Mouse (Mus musculus) 3T3-L1 (cell line): Measurements from ENCODE around the gene Cnn2.
A peak's percentile ranks its signal among the peaks of the same experiment; 100 is the strongest.
"Not testable (repeated sequence)": the region's sequence is repeated elsewhere in the genome, so short reads cannot be mapped to it uniquely, and the experiment has no call there.

Source experiments
- DNase-seq: peaks from one replicate; pipeline ENCODE4 v3.0.0-alpha.2; 2015; ENCODE audit warnings: low read depth, low spot score

Cnn2 gene

GRCm38 (mm10) chr10:79988506-79989271 lies at the start of gene Cnn2:
Gene Cnn2, plus strand, starts transcription at chr10:79988584.
- peak; percentile 64 for DNase-seq

- DNase-seq: no peak
These were observed 47.6 kb upstream of the Cnn2 start for GRCm38 (mm10) chr10:79940749-79941148.

GRCm38 (mm10) chr10:79942988-79943387 lies 45.4 kb upstream of the Cnn2 start:
- no peak for DNase-seq

GRCm38 (mm10) chr10:79943471-79943901 lies 44.9 kb upstream of the Cnn2 start:
- no peak for DNase-seq

GRCm38 (mm10) chr10:79945507-79946234 lies 42.7 kb upstream of the Cnn2 start:
- no peak for DNase-seq

- DNase-seq: no peak
These were observed 41.5 kb upstream of the Cnn2 start for GRCm38 (mm10) chr10:79946752-79947322.

- DNase-seq: no peak
These were observed 40.9 kb upstream of the Cnn2 start for GRCm38 (mm10) chr10:79947502-79947901.

GRCm38 (mm10) chr10:79949873-79950272 lies 38.5 kb upstream of the Cnn2 start:
- DNase-seq: no peak

- peak; percentile 74 for DNase-seq
These were observed 37.7 kb upstream of the Cnn2 start for GRCm38 (mm10) chr10:79950661-79951060.

- no peak for DNase-seq
These were observed 34.4 kb upstream of the Cnn2 start for GRCm38 (mm10) chr10:79953946-79954345.

- DNase-seq: no peak
These were observed 32.7 kb upstream of the Cnn2 start for GRCm38 (mm10) chr10:79955691-79956090.

- DNase-seq: no peak
These were observed 31.7 kb upstream of the Cnn2 start for GRCm38 (mm10) chr10:79956643-79957154.

- DNase-seq: peak; percentile 85
These were observed 30.1 kb upstream of the Cnn2 start for GRCm38 (mm10) chr10:79958140-79958816.

GRCm38 (mm10) chr10:79959412-79959811 lies 29.0 kb upstream of the Cnn2 start:
- not testable (repeated sequence) for DNase-seq

GRCm38 (mm10) chr10:79959847-79960601 lies 28.4 kb upstream of the Cnn2 start, which contains the start of gene Wdr18:
Gene Wdr18, plus strand, starts transcription at chr10:79960152.
- peak; percentile 100 for DNase-seq

- DNase-seq: no peak
These were observed 27.6 kb upstream of the Cnn2 start for GRCm38 (mm10) chr10:79960671-79961294.

GRCm38 (mm10) chr10:79964727-79965126 lies 23.7 kb upstream of the Cnn2 start:
- no peak for DNase-seq

- DNase-seq: no peak
These were observed 23.1 kb upstream of the Cnn2 start for GRCm38 (mm10) chr10:79965325-79965724.

GRCm38 (mm10) chr10:79966886-79967400 lies 21.4 kb upstream of the Cnn2 start:
- no peak for DNase-seq

- no peak for DNase-seq
These were observed 20.2 kb upstream of the Cnn2 start for GRCm38 (mm10) chr10:79968181-79968580.
